Mouse (Mus musculus): Measurements from ENCODE around the gene Dyrk1a.

- TF ChIP-seq POLR2A (IDR thresholded peaks at IDR 0.05; ENCODE audit: low read depth, low read length) (no peak), CTCF (conservative IDR thresholded peaks at IDR 0.05; ENCODE audit: insufficient read depth, insufficient read length, low read depth, low read length) (no peak)
Observed at GRCm38 (mm10) chr16:94602730-94603129, 32.9 kb downstream of the Dyrk1a start.

Measured in kidney, adult 2 months (tissue).